Mouse (Mus musculus) megakaryocyte progenitor cell, adult 5-6 weeks (primary cell): ENCODE measurements around the gene Smco2. TPM values are rescaled to one million over a fixed set of nuclear protein-coding genes. Genes with fewer than 3 reads are reported as not detected.
"Not testable (repeated sequence)": the region's sequence is repeated elsewhere in the genome, so short reads cannot be mapped to it uniquely, and the experiment has no call there.

Experiments
- ATAC-seq: replicated peaks from 2 replicates; pipeline ENCODE4 v1.8.0; 2016; ENCODE audit warnings: mild to moderate bottlenecking, moderate TSS enrichment, inconsistent platforms; ENCODE audit not compliant: poor library complexity
- total RNA-seq, 2 experiments: library from RNA; stranded (forward) in 1 of 2; stranded (reverse) in 1 of 2; fragments of 157-497, 149-512 nt in 1 of 2; fragments of 200-1000 nt in 1 of 2; gene quantifications; 2 replicates each; pipeline versions ENCODE4 v1.2.3 to v1.2.4; 2015 to 2017

Gene Smco2
- total RNA-seq, 2 experiments from 2014 or later, result not detected

DNA sequence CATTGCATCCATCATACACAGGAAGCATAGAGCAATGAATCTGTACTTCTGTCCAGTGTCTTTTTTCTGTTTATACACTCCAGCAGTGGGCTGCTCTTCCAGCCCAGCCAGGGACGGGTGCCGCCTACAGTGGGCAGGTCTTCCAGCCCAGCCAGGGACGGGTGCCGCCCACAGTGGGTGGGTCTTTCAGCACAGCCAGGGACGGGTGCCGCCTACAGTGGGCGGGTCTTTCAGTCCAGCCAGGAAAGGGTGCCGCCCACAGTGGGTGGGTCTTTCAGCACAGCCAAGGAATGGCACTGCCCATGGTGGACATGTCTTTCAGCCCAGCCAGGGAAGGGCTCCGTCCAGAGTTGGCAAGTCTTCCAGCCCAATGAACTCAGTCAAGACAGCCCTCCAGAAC is 5.3 kb downstream of the Smco2 start:
- peak; percentile 73 for ATAC-seq

- no peak for ATAC-seq
Observed at GRCm38 (mm10) chr6:146857386-146857785, 7.5 kb downstream of the Smco2 start.

DNA sequence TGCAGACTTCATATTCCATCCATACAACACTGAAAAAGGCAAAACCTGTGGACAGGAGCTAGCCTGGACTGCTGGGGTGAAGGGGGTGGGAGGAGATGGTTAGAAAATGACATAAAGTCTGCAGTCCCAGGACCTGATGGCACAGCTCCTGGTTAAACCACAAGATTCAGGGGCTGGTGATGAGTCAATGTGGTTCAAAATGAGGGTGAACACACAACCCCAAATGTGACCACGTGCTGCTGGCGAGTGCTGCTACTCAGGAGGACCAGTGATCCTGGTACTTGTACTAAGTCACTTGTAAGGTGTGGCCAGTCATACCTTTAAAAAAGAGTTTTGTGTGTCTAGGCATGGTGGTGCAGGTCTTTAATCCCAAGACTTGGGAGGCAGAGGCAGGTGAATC is 13.2 kb downstream of the Smco2 start:
- ATAC-seq, result 0 out of 2 replicates have a peak, but pooled peaks have one; percentile 15

- not testable (repeated sequence) for ATAC-seq
Observed at GRCm38 (mm10) chr6:146864370-146864769, 14.5 kb downstream of the Smco2 start.

GRCm38 (mm10) chr6:146865701-146866100 is 15.8 kb downstream of the Smco2 start:
- ATAC-seq, result peak; percentile 71; the same call in 1 of the 2 replicates

DNA sequence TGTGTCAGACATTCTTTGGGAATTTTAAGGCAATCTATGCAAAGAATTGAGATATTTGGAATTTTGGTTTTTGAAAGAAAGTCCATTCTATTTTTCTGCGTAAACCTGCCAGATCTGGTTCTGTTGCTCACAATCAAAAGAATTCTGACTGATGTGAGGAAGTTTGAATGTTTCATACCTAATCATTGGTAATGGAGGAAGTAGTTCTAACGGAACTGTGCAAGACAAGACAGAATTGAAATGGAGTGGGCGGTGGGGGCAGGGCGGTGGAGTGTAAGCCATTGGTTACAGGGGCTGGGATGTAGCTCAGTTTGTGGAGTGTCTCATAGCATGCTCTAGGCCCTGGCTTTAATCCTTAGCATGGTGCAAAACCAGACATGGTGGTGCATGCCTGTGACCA is 22.1 kb downstream of the Smco2 start:
- ATAC-seq, result peak; percentile 67

GRCm38 (mm10) chr6:146874415-146874814 is 24.5 kb downstream of the Smco2 start:
- no peak for ATAC-seq

GRCm38 (mm10) chr6:146876820-146877219 is 26.9 kb downstream of the Smco2 start:
- no peak for ATAC-seq

GRCm38 (mm10) chr6:146877425-146878045 is 27.6 kb downstream of the Smco2 start:
- no peak for ATAC-seq

DNA sequence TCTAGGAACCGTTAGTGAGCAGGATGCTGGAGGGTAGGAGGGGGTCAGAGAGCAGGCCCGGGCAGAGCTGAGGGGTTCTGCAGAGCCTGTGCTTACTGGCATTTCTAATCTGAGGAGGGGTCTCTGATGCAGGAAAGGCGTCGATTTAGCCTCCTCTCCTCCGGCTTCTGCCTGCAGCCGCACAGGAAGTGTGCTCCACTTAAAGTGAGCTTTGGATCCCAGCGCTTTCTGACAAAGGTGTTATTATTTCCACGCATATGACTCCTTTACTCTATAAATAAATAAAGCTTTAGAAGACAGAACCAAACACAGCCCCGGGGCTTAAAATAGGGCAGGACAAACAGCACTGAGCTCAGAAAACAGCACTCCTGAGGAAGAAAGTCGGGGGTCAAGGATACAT is 29.0 kb downstream of the Smco2 start:
- no peak for ATAC-seq

GRCm38 (mm10) chr6:146879856-146880255 is 30.0 kb downstream of the Smco2 start:
- no peak for ATAC-seq

DNA sequence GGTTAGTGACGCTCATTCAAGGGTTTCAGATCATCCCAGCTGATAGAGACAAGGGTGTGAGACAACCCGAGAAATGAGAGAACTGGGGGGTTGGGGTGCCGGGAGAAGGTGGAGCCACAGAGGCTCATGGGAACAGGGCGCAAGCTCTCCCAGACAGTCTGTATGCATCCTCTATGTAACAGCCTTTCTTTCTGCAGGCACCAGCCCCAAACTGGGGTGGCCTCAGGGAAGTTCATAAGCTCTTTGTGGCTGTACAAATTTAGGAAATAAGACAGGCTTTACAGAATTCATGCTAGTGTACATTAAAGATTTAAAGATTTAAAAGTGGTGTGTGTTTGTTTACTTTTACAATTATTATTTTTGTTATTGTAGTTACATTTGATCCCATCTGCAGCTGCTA is 30.4 kb downstream of the Smco2 start:
- ATAC-seq, result no peak

GRCm38 (mm10) chr6:146881896-146882770 is 32.2 kb downstream of the Smco2 start:
- ATAC-seq, result no peak

- no peak for ATAC-seq
Observed at GRCm38 (mm10) chr6:146883426-146883825, 33.5 kb downstream of the Smco2 start.

DNA sequence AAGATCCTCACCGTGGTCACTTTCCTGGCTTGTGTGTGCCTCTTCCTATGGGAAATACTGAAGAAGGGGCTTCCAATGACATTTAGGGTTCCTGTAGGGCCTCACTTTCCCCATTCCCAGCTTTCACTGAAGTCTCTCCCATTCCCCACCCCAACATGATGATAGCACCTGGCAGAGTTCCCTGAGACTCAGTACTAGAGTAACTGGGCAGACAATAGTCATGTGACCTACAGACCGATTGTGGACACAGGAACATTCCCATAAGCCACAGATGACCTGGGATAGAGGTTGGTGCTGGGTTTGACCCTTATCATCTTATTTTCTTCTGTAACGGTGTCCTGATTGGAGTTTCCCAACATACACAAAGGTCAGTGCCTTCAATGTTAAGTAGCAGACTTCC is 34.3 kb downstream of the Smco2 start:
- no peak for ATAC-seq

DNA sequence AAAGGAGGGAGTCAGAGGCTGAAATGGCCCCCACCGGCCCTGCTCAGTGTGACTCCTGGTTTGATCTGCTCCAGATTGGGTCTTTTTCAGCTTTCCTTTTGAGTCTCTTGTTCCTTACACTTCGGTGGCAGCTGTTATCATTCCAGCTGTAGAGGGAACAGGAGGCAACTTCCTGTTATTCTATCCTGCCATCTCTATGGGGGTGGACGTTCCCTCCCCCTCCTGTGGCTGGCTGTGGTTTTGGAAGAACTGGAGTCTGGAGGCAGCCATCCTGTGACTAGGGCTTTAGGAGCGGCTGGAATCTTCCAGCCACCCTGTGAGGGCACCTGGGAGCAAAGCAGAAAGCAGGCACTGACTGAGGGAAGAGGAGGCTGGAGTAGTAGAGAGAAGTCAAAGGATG is 34.9 kb downstream of the Smco2 start:
- no peak for ATAC-seq

- ATAC-seq, result peak; percentile 91
Observed at GRCm38 (mm10) chr6:146887958-146888659, 38.2 kb downstream of the Smco2 start, which contains the start of gene Ppfibp1. TSS of gene Ppfibp1 (plus strand) at chr6:146888487.

DNA sequence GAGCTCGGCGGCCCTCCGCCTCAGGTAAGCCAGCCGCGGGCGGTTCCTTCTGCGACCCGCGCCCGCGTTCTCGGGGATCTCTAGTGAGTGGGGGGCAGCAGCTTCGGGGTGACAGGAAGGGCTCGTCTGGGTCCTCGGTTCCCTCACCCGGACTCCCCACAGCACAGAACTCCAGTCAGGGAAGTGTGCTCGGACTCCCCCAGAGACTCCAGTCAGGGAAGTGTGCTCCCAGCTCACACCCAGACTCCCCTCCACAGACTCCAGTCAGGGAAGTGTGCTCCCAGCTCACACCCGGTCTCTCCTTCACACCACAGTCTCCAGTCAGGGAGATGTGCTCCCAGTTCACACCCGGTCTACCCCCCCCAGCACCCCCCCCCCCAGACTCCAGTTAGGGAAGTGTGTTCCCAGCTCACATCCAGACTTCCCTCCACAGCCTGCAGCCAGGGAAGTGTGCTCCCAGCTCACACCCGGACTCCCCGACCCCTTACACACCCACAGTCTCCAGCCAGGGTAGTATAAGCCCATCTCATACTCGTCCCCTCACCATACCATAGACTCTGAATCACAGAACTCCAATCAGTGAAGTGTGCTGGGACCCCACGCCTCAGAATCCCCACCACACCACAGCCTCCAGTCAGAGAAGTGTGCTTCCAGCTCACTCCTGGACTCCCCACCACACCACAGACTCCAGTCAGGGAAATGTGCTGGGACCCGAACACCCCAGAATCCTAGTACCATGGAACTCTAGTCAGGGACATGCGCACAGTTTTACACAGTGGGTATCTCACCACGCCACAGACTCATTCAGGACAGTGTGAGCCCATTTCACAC is 39.0 kb downstream of the Smco2 start:
- ATAC-seq, result peak; percentile 49

GRCm38 (mm10) chr6:146890215-146890614 is 40.3 kb downstream of the Smco2 start:
- ATAC-seq, result no peak

- no peak for ATAC-seq
Observed at GRCm38 (mm10) chr6:146890633-146891032, 40.7 kb downstream of the Smco2 start.

GRCm38 (mm10) chr6:146893890-146894289 is 44.0 kb downstream of the Smco2 start:
- no peak for ATAC-seq
